Mouse (Mus musculus): ENCODE measurements at regions not wholly inside any gene's neighbourhood (a gene's known extent, or its start where the extent isn't known, plus 50 kb on each side); places are given as distances from the start of the nearest gene placed in this dataset.
A peak's percentile ranks its signal among the peaks of the same experiment; 100 is the strongest.
"Not testable (repeated sequence)": the region's sequence is repeated elsewhere in the genome, so short reads cannot be mapped to it uniquely, and the experiment has no call there.

- no peak for ATAC-seq (ENCODE audit: low TSS enrichment)
These were observed 349.5 kb upstream of the Tbl1xr1 start for GRCm38 (mm10) chr3:21726747-21727505.

DNA sequence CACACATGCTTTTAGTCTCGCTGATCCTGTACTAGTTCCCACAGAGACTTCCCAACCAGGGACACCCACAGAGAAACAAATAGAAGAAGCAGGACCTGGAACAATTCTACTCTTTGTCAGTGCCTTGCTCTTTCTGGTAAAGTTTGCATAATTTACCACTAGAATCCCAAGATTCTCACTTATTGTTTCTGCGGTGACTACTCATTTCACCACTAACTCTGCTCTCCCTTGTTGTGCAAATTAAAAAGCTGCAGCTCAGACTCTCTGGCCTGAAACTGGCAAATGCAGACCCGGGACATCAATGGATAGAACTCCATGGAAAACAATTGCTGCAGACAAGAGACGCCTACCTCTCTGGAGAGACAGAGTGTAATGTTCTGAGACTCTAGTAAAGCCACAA, 348.4 kb upstream of the Tbl1xr1 start:
- 0 out of 2 replicates have a peak, but pooled peaks have one; percentile 27 for ATAC-seq (ENCODE audit: low TSS enrichment)

DNA sequence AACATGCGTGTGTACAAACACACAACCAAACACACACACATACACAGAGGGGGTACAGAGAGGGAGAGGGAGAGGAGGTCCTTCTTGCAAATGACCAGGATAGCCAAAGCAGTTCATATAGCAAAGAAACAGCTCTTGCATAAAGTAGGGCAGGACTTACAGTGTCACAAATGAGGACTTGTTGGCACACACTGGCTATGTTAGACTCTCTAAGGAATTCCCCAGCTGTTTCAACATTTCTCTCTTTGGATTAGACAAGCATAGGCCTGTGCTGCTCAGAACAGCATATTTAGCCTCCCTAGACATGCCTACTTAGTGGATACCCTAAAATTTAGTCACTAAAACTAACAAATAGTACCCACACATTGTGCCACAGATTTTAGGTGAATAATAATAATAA, 347.1 kb upstream of the Tbl1xr1 start:
- ATAC-seq (ENCODE audit: low TSS enrichment), result peak; percentile 77

- not testable (repeated sequence) for ATAC-seq (ENCODE audit: low TSS enrichment)
These were observed 340.8 kb upstream of the Tbl1xr1 start for GRCm38 (mm10) chr3:21735688-21736087.

- ATAC-seq (ENCODE audit: low TSS enrichment), result no peak
These were observed 336.7 kb upstream of the Tbl1xr1 start for GRCm38 (mm10) chr3:21739720-21740119.

GRCm38 (mm10) chr3:21744107-21744506, 332.3 kb upstream of the Tbl1xr1 start:
- ATAC-seq (ENCODE audit: low TSS enrichment), result no peak

GRCm38 (mm10) chr3:21760516-21761218, 315.8 kb upstream of the Tbl1xr1 start:
- ATAC-seq (ENCODE audit: low TSS enrichment), result no peak

- ATAC-seq (ENCODE audit: low TSS enrichment), result no peak
These were observed 315.2 kb upstream of the Tbl1xr1 start for GRCm38 (mm10) chr3:21761219-21761600.

DNA sequence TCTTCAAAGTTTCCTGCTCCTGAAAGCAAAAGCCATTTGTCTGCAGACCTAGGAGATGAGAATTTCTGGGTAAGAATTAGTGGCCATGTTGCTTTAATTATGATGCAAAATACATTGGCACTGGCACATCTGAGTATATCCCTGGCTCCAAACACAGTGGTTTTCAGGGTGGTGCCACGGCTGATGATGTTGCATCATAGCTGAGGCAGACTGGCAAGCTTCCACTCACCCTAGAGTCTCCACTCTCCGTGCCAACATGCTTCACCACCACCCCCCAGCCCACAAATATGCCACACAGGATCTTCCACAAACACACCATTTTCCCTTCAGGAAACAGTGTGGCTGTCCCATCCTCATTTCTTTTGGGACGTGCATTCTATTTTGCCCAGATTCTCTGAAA, 314.5 kb upstream of the Tbl1xr1 start:
- ATAC-seq (ENCODE audit: low TSS enrichment), result no peak

- no peak for ATAC-seq (ENCODE audit: low TSS enrichment)
These were observed 308.4 kb upstream of the Tbl1xr1 start for GRCm38 (mm10) chr3:21768081-21768480.

GRCm38 (mm10) chr3:21769920-21770547, 306.4 kb upstream of the Tbl1xr1 start:
- ATAC-seq (ENCODE audit: low TSS enrichment), result no peak

GRCm38 (mm10) chr3:21771752-21772298, 304.6 kb upstream of the Tbl1xr1 start:
- peak; percentile 96 for ATAC-seq (ENCODE audit: low TSS enrichment)

- ATAC-seq (ENCODE audit: low TSS enrichment), result no peak
These were observed 302.1 kb upstream of the Tbl1xr1 start for GRCm38 (mm10) chr3:21774172-21774842.

- ATAC-seq (ENCODE audit: low TSS enrichment), result no peak
These were observed 297.7 kb upstream of the Tbl1xr1 start for GRCm38 (mm10) chr3:21778789-21779188.

- no peak for ATAC-seq (ENCODE audit: low TSS enrichment)
These were observed 284.3 kb upstream of the Tbl1xr1 start for GRCm38 (mm10) chr3:21791983-21792631.

DNA sequence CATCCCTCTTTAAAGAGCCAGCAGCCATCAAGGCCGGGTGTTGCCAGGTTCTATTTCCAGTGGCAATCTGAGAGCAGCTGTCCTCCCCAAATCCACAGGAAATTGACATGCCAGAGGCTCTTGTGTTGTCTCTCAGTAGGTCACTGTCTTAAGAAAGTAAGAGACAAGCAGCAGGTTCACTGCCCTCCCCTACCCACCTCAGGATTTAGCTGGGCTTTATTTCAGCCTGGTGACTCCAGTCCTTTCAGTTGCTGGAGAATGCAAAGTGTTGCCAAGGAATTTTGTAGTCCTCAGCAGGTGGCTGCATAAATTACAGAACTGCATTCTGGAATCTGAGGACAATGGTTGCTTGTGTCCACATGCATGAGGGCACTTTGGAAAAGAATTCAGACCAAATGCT, 278.3 kb upstream of the Tbl1xr1 start:
- peak; percentile 47; the same call in 1 of the 2 replicates for ATAC-seq (ENCODE audit: low TSS enrichment)

- not testable (repeated sequence) for ATAC-seq (ENCODE audit: low TSS enrichment)
These were observed 272.6 kb upstream of the Tbl1xr1 start for GRCm38 (mm10) chr3:21803886-21804285.

GRCm38 (mm10) chr3:21806494-21807157, 269.8 kb upstream of the Tbl1xr1 start:
- no peak for ATAC-seq (ENCODE audit: low TSS enrichment)

- no peak for ATAC-seq (ENCODE audit: low TSS enrichment)
These were observed 267.9 kb upstream of the Tbl1xr1 start for GRCm38 (mm10) chr3:21808539-21808938.

DNA sequence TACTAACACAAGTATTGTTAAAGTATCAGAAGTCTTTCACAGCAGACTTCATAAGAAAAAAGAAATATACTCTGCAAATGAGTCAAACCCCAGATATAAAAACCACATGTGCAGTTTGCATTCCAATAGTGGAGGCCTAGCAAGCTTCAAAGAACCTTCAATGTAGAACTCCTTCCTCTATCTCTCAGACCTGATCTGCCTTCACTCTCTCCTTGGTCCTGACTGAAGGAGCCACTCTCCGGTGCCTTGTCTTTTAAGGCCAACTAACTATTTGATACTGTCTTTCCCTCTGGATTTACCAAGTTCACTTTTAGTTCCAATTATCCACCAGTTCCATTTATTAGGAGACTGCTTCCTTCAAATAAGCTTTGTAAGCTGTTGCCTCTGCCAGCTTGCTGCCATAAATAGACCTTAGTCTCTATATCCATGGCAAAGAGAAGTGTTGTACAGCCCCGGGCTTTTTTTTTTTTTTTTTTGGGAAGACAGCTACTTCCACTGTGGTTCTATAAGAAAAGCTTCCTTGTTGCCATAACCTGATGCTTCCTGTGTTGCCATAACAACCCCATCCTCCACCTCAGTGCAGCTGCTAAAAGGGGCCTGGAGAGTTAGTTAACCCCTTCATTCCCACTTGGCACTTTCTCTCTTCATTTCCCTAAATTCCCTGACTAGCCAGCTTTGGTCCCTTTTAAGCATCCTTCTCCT, 266.5 kb upstream of the Tbl1xr1 start:
- peak; percentile 31; the same call in 1 of the 2 replicates for ATAC-seq (ENCODE audit: low TSS enrichment)

All from frontal cortex, adult (tissue).